Mouse (Mus musculus) midbrain, embryonic 12.5 days (tissue): ENCODE results near the gene Tmem110. TPM values are rescaled to one million over a fixed set of nuclear protein-coding genes. Genes with fewer than 3 reads are reported as not detected.

Source experiments
- ATAC-seq: fragments of 200-750 bp; cut with Nextera tagmentation; 2 replicates; pipeline ENCODE4 v1.8.0; 2017; ENCODE audit warnings: low read depth, moderate TSS enrichment, moderate library complexity; ENCODE audit not compliant: low FRiP score
- H3K27ac ChIP-seq: fragments of 300-500 bp; sonication (generic); replicated peaks from 2 replicates; pipeline ENCODE4 v1.5.1; 2016; ENCODE audit warnings: mild to moderate bottlenecking
- H3K27me3 ChIP-seq: fragments of 300-500 bp; sonication (generic); 2 replicates; pipeline ENCODE4 v1.6.1; 2016; ENCODE audit warnings: mild to moderate bottlenecking
- H3K36me3 ChIP-seq: fragments of 300-500 bp; sonication (generic); 2 replicates; pipeline ENCODE4 v1.6.1; 2016
- H3K4me1 ChIP-seq: fragments of 300-500 bp; sonication (generic); 2 replicates; pipeline ENCODE4 v1.6.1; 2016
- H3K4me2 ChIP-seq: fragments of 300-500 bp; sonication (generic); replicated peaks from 2 replicates; pipeline ENCODE4 v1.6.1; 2016; ENCODE audit warnings: mild to moderate bottlenecking, moderate library complexity
- H3K4me3 ChIP-seq: fragments of 300-500 bp; sonication (generic); 2 replicates; pipeline ENCODE4 v1.5.1; 2016; ENCODE audit warnings: mild to moderate bottlenecking
- H3K9ac ChIP-seq: fragments of 300-500 bp; sonication (generic); replicated peaks from 2 replicates; pipeline ENCODE4 v1.6.1; 2016; ENCODE audit warnings: mild to moderate bottlenecking, moderate library complexity
- H3K9me3 ChIP-seq: fragments of 300-500 bp; sonication (generic); 2 replicates; pipeline ENCODE4 v1.6.1; 2016; ENCODE audit warnings: mild to moderate bottlenecking
- WGBS: fragments of 180-500 bp; shearing (Covaris S2); methylation state at CpG from one replicate; pipeline ENCODE4 v1.1.7; 2016; 5-methylcytosine and 5-hydroxymethylcytosine counted together
- polyA plus RNA-seq: library from polyadenylated mRNA; unstranded; fragments of >200 nt; fragmentation: Nextera tagmentation; extraction: Ambion mirVana; gene quantifications from 2 replicates; pipeline ENCODE4 v1.2.1, GENCODE M21; 2016

The Tmem110 gene
- polyA plus RNA-seq, 1 experiment from 2014 or later, result 26.0 TPM

- Histone ChIP-seq H3K4me2 (no peak overlapping the region), H3K4me3 (no peak overlapping the region), H3K4me1 (no peaks in the 10 kb centered on the region), H3K9ac (no peak overlapping the region), H3K27me3 (no peaks in the 10 kb centered on the region), H3K36me3 (no peaks in the 10 kb centered on the region; the same call in 1 of the 2 replicates), H3K27ac (no peak overlapping the region), H3K9me3 (no peaks in the 10 kb centered on the region)
- WGBS, result 88% methylated on average over 17 of the region's 17 CpGs
- no peak for ATAC-seq
These were observed 55.7 kb downstream of the Tmem110 start for GRCm38 (mm10) chr14:30880811-30881717.

GRCm38 (mm10) chr14:30881718-30882108 is 56.3 kb downstream of the Tmem110 start:
- 92% methylated on average over 3 of the region's 3 CpGs for WGBS
- H3K9ac ChIP-seq, result no peak overlapping the region

GRCm38 (mm10) chr14:30885298-30885697 is 59.9 kb downstream of the Tmem110 start:
- ATAC-seq, result no peak
- H3K9ac ChIP-seq, result no peak overlapping the region
- 24% methylated on average over 3 of the region's 3 CpGs for WGBS
- no peaks in the 10 kb centered on the region for H3K9me3 ChIP-seq
- H3K4me3 ChIP-seq, result no peak overlapping the region
- H3K27me3 ChIP-seq, result no peaks in the 10 kb centered on the region
- no peak overlapping the region for H3K4me2 ChIP-seq
- 0 out of 2 replicates have a peak, but pooled peaks cover 4% of the 10 kb centered on the region for H3K4me1 ChIP-seq
- H3K36me3 ChIP-seq, result no peaks in the 10 kb centered on the region
- H3K27ac ChIP-seq, result no peak overlapping the region

More at GRCm38 (mm10) chr14:30881718-30882108, 56.3 kb downstream of the Tmem110 start:
- Histone ChIP-seq H3K36me3 (no peaks in the 10 kb centered on the region), H3K27me3 (no peaks in the 10 kb centered on the region), H3K27ac (no peak overlapping the region), H3K9me3 (no peaks in the 10 kb centered on the region), H3K4me1 (no peaks in the 10 kb centered on the region), H3K4me2 (no peak overlapping the region), H3K4me3 (no peak overlapping the region)
- no peak for ATAC-seq

GRCm38 (mm10) chr14:30886204-30886603 is 60.8 kb downstream of the Tmem110 start, which contains the start of gene Itih4:
Itih4 (plus strand) TSS chr14:30886476.
- Histone ChIP-seq H3K4me3 (no peak within 1 kb of the TSS), H3K4me2 (no peak within 1 kb of the TSS), H3K27ac (no peak within 1 kb of the TSS), H3K9me3 (no peaks in the 10 kb centered on the region), H3K9ac (no peak within 1 kb of the TSS), H3K36me3 (no peaks in the 10 kb centered on the region), H3K4me1 (0 out of 2 replicates have a peak, but pooled peaks cover 4% of the 10 kb centered on the region), H3K27me3 (no peaks in the 10 kb centered on the region)
- no peak for ATAC-seq
- WGBS, result 89% methylated on average over 3 of the region's 3 CpGs

- 28% methylated on average over 8 of the region's 9 CpGs for WGBS
- Histone ChIP-seq H3K27me3 (no peaks in the 10 kb centered on the region), H3K9me3 (no peaks in the 10 kb centered on the region), H3K36me3 (no peaks in the 10 kb centered on the region), H3K9ac (no peak overlapping the region), H3K27ac (no peak overlapping the region), H3K4me1 (0 out of 2 replicates have a peak, but pooled peaks cover 4% of the 10 kb centered on the region), H3K4me3 (no peak overlapping the region), H3K4me2 (no peak overlapping the region)
- no peak for ATAC-seq
These were observed 62.9 kb downstream of the Tmem110 start for GRCm38 (mm10) chr14:30888271-30888732.

- Histone ChIP-seq H3K9ac (no peak overlapping the region), H3K27me3 (no peaks in the 10 kb centered on the region), H3K4me2 (no peak overlapping the region), H3K9me3 (no peaks in the 10 kb centered on the region), H3K4me3 (no peak overlapping the region), H3K4me1 (peaks cover 3% of the 10 kb centered on the region; the same call in 1 of the 2 replicates), H3K27ac (no peak overlapping the region), H3K36me3 (no peaks in the 10 kb centered on the region)
- WGBS, result 19% methylated on average over 3 of the region's 3 CpGs
- no peak; the same call in 1 of the 2 replicates for ATAC-seq
These were observed 74.6 kb downstream of the Tmem110 start for GRCm38 (mm10) chr14:30899972-30900371.

GRCm38 (mm10) chr14:30902628-30903027 is 77.2 kb downstream of the Tmem110 start:
- no peak overlapping the region for H3K4me3 ChIP-seq
- H3K36me3 ChIP-seq, result no peaks in the 10 kb centered on the region
- no peaks in the 10 kb centered on the region for H3K27me3 ChIP-seq
- H3K9ac ChIP-seq, result no peak overlapping the region
- WGBS, result 89% methylated on average over 5 of the region's 5 CpGs
- H3K4me1 ChIP-seq, result peaks cover 3% of the 10 kb centered on the region; the same call in 1 of the 2 replicates
- no peaks in the 10 kb centered on the region for H3K9me3 ChIP-seq
- ATAC-seq, result no peak
- no peak overlapping the region for H3K4me2 ChIP-seq
- H3K27ac ChIP-seq, result no peak overlapping the region

GRCm38 (mm10) chr14:30903036-30903435 is 77.6 kb downstream of the Tmem110 start:
- H3K36me3 ChIP-seq, result no peaks in the 10 kb centered on the region
- WGBS, result 86% methylated on average over 3 of the region's 3 CpGs
- no peaks in the 10 kb centered on the region for H3K9me3 ChIP-seq
- H3K27me3 ChIP-seq, result no peaks in the 10 kb centered on the region
- peaks cover 3% of the 10 kb centered on the region; the same call in 1 of the 2 replicates for H3K4me1 ChIP-seq
- H3K27ac ChIP-seq, result no peak overlapping the region
- H3K4me2 ChIP-seq, result no peak overlapping the region
- no peak overlapping the region for H3K9ac ChIP-seq
- no peak overlapping the region for H3K4me3 ChIP-seq
- ATAC-seq, result no peak

- H3K27me3 ChIP-seq, result no peaks in the 10 kb centered on the region
These were observed 78.9 kb downstream of the Tmem110 start for GRCm38 (mm10) chr14:30904307-30904706.

GRCm38 (mm10) chr14:30906001-30906400 is 80.6 kb downstream of the Tmem110 start:
- no peak for ATAC-seq
- H3K4me2 ChIP-seq, result no peak overlapping the region
- no peak overlapping the region for H3K4me3 ChIP-seq
- no peak overlapping the region for H3K27ac ChIP-seq
- H3K27me3 ChIP-seq, result no peaks in the 10 kb centered on the region
- no peaks in the 10 kb centered on the region for H3K9me3 ChIP-seq
- no peaks in the 10 kb centered on the region for H3K36me3 ChIP-seq
- H3K9ac ChIP-seq, result no peak overlapping the region
- 92% methylated on average over 6 of the region's 6 CpGs for WGBS
- no peaks in the 10 kb centered on the region for H3K4me1 ChIP-seq

More at GRCm38 (mm10) chr14:30904307-30904706, 78.9 kb downstream of the Tmem110 start:
- no peak overlapping the region for H3K9ac ChIP-seq
- H3K36me3 ChIP-seq, result no peaks in the 10 kb centered on the region
- H3K4me2 ChIP-seq, result no peak overlapping the region
- no peak overlapping the region for H3K27ac ChIP-seq
- no peak overlapping the region for H3K4me3 ChIP-seq
- no peaks in the 10 kb centered on the region for H3K9me3 ChIP-seq
- peaks cover 3% of the 10 kb centered on the region; the same call in 1 of the 2 replicates for H3K4me1 ChIP-seq
- WGBS, result 85% methylated on average over 8 of the region's 8 CpGs
- ATAC-seq, result no peak

- Histone ChIP-seq H3K9me3 (no peaks in the 10 kb centered on the region), H3K27me3 (no peaks in the 10 kb centered on the region), H3K9ac (no peak overlapping the region), H3K27ac (no peak overlapping the region), H3K36me3 (no peaks in the 10 kb centered on the region), H3K4me2 (no peak overlapping the region), H3K4me1 (no peaks in the 10 kb centered on the region), H3K4me3 (no peak overlapping the region)
- WGBS, result 90% methylated on average over 3 of the region's 3 CpGs
- no peak for ATAC-seq
These were observed 82.5 kb downstream of the Tmem110 start for GRCm38 (mm10) chr14:30907814-30908265.

- Histone ChIP-seq H3K27me3 (no peaks in the 10 kb centered on the region), H3K9ac (no peak overlapping the region), H3K4me2 (no peak overlapping the region), H3K4me3 (no peak overlapping the region), H3K9me3 (no peaks in the 10 kb centered on the region), H3K27ac (no peak overlapping the region), H3K36me3 (no peaks in the 10 kb centered on the region), H3K4me1 (no peaks in the 10 kb centered on the region)
- 90% methylated on average over 8 of the region's 8 CpGs for WGBS
- ATAC-seq, result no peak
These were observed 85.8 kb downstream of the Tmem110 start for GRCm38 (mm10) chr14:30911141-30911540.
